Mouse (Mus musculus) heart, adult 8-10 months (tissue): ENCODE measurements around the gene Slc25a47. TPM values are rescaled to one million over a fixed set of nuclear protein-coding genes. Genes with fewer than 3 reads are reported as not detected.

Experiments
- DNase-seq: peaks from one replicate; pipeline ENCODE4 v3.0.0; 2022; ENCODE audit warnings: low spot score
- total RNA-seq, 4 experiments: library from RNA; stranded (reverse); gene quantifications; 2 replicates each; pipeline ENCODE4 v1.2.4; 2022

Slc25a47 gene
- total RNA-seq, 4 experiments from 2014 or later = 6.9 to 7.6 (median 7.3) TPM

- DNase-seq = peak; percentile 29
Measured at GRCm38 (mm10) chr12:108857589-108858184, 21.8 kb downstream of the Slc25a47 start.

- DNase-seq = no peak
Measured at GRCm38 (mm10) chr12:108858486-108858885, 22.6 kb downstream of the Slc25a47 start.

GRCm38 (mm10) chr12:108865007-108865494 lies 29.2 kb downstream of the Slc25a47 start:
- peak; percentile 24 for DNase-seq

GRCm38 (mm10) chr12:108869575-108869974 lies 33.7 kb downstream of the Slc25a47 start:
- DNase-seq = no peak

- DNase-seq = no peak
Measured at GRCm38 (mm10) chr12:108873122-108873521, 37.3 kb downstream of the Slc25a47 start.

- no peak for DNase-seq
Measured at GRCm38 (mm10) chr12:108879138-108879537, 43.3 kb downstream of the Slc25a47 start.

- no peak for DNase-seq
Measured at GRCm38 (mm10) chr12:108880606-108881005, 44.8 kb downstream of the Slc25a47 start.

GRCm38 (mm10) chr12:108881192-108881591 lies 45.3 kb downstream of the Slc25a47 start:
- DNase-seq = no peak

GRCm38 (mm10) chr12:108882776-108883175 lies 46.9 kb downstream of the Slc25a47 start:
- DNase-seq = no peak

- peak; percentile 56 for DNase-seq
Measured at GRCm38 (mm10) chr12:108885906-108886305, 50.1 kb downstream of the Slc25a47 start.

GRCm38 (mm10) chr12:108887077-108887476 lies 51.2 kb downstream of the Slc25a47 start:
- no peak for DNase-seq

GRCm38 (mm10) chr12:108888632-108889031 lies 52.8 kb downstream of the Slc25a47 start:
- DNase-seq = no peak

- peak; percentile 36 for DNase-seq
Measured at GRCm38 (mm10) chr12:108892989-108893714, 57.3 kb downstream of the Slc25a47 start, which contains the start of gene Wdr25. TSS of gene Wdr25 (plus strand) at chr12:108893631.

- DNase-seq = peak; percentile 97
Measured at GRCm38 (mm10) chr12:108893715-108894431, 58.0 kb downstream of the Slc25a47 start, which contains the start of gene Wars. TSS of gene Wars (minus strand) at chr12:108894174.

- no peak for DNase-seq
Measured at GRCm38 (mm10) chr12:108894432-108894816, 58.6 kb downstream of the Slc25a47 start.

GRCm38 (mm10) chr12:108896006-108896405 lies 60.2 kb downstream of the Slc25a47 start:
- DNase-seq = no peak

GRCm38 (mm10) chr12:108901346-108901745 lies 65.5 kb downstream of the Slc25a47 start:
- no peak for DNase-seq

- peak; percentile 40 for DNase-seq
Measured at GRCm38 (mm10) chr12:108902940-108903339, 67.1 kb downstream of the Slc25a47 start.

- DNase-seq = peak; percentile 64
Measured at GRCm38 (mm10) chr12:108903600-108904275, 67.9 kb downstream of the Slc25a47 start.

- DNase-seq = no peak
Measured at GRCm38 (mm10) chr12:108904276-108904653, 68.4 kb downstream of the Slc25a47 start.

- DNase-seq = no peak
Measured at GRCm38 (mm10) chr12:108905620-108906302, 69.9 kb downstream of the Slc25a47 start.
